Mouse (Mus musculus): Measurements from ENCODE around the gene Hk1.
A peak's percentile ranks its signal among the peaks of the same experiment; 100 is the strongest.

Gene Hk1

DNA sequence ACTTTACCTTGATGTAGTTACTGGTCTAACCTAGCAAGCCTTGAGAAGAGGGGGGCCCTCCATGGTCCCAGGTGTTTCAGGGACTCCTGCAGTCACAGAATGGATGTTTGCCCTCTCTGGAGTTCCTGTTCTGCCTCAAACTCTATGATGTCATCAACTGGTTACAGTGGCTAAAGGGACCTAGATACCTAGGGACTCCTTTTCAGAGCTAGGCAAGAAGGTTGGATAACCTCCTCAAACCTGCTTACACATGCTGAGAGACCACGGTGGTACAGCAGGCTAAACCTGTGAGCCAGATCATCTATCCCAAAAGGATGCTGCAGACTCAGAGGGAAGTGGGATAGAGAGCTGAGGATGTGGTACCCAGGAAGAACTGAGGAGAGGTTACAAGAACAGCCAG is at the start of gene Hk1:
TSS of gene Hk1 (minus strand) at position 101 of the 400 bp plus-strand sequence.
- no peak for DNase-seq (ENCODE audit: extremely low spot score, low spot score)

DNA sequence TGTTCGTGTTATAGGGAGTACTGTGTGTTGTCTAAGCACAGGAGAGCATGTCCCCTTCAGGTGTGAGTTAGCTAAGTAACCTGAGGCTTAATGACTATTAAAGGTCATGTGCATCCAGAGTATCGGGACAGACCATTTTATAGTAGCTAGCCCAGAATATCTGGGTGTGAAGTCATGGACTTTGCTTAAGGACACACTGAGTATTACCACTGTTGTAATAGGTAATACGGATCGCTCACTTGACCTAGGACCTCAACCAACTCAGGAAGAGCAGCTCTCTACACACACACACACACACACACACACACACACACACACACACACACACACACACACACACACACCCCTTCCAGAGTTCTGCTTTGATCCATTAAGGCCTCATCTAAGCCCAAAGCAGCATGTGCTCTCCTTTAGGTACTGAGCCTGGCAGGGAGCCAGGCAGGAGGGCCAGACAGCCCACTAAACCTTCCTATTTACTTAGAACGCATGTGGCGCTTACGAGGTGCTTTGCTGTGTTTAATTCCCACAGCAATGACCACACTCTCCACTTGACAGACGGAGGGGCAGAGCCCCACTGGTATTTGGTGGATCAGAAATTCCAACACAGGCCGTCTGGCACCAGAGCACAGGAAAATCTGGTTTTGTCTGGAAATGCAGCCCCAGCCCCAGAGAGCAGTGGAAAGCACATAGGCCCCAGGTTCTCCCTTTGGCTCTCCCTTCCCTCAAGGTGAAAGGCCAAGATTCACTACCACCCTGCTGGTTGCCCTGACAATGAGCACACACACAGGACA is 45.6 kb upstream of the Hk1 start:
- DNase-seq (ENCODE audit: extremely low spot score, low spot score) = no peak

DNA sequence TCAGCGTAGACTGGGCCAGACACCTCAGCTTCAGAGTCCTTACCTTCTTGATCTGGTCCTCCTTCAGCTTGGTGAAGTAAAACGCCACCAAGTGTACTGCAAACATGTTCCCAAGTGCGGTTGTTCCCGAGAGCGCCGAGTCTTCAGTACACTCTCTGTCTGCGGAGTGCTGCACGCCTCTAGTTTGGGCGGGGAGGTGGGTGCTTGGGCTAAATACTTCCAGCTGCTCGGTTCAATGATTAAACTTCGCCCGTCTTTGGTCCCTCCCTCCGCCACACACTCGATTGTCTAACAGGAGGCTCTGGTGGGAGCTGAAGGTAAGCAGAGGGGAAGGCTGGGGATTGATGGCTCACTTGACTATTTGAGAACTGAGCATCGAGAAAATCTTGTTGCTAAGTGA is 42.5 kb upstream of the Hk1 start, which contains the start of gene Hkdc1:
TSS of gene Hkdc1 (minus strand) at position 237 of the 400 bp plus-strand sequence.
- no peak for DNase-seq (ENCODE audit: extremely low spot score, low spot score)

DNA sequence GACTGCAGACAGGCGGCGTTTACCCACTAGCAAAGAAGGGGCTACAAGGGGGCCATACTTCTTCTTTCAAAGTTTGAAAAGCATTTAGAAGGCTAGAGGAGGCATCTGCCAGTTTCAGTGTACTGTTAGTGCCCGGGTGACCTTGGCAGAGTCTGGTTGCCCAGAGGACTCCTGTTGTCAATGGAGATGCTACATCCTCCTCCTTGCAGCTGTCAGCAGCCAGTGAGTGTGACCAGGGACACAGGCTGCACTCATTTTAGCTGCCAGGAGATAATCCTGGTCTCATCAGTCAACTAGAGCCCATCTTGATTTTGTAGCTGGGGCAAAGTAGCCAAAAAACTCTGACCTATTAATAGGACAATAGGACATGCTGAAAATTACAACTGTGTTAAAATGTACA is 41.4 kb upstream of the Hk1 start:
- no peak for DNase-seq (ENCODE audit: extremely low spot score, low spot score)

DNA sequence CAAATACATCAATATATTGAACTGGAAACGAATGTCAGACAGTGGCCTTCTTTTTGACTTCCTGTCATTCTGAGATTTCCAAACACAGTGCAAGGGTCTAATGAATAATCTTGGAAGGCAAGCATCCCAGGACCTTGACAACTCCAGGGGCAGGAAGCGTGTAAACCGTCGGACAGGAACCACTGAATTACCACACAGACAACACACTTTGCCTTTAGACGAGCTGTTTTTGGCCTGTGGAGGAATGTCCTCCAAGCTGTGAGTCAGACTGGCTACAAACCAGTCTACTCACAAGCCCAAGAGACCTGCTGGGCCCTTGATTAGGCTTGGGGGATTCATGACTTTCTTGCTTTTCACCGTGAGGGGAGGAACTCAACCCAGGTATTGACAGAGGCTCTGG is 40.7 kb upstream of the Hk1 start:
- no peak for DNase-seq (ENCODE audit: extremely low spot score, low spot score)

DNA sequence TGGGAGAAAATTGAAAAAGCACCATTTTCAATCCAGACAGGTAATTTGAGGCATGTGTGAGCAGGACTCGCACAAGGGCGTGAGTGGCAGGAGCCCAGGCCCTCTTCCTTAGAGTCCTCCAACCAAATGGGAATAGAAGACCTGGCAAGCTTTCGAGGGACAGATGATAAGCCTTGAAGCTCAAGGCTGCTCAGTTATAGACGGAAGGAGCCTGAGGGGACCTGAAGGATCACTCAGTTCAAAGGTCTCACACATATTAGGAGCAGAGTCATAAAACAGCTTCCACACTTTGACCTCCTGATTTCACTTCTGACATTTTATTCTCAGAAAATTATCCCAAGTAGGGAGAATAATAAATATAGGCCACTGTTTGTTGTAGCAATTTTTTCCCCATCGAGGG is 39.7 kb upstream of the Hk1 start:
- no peak for DNase-seq (ENCODE audit: extremely low spot score, low spot score)

DNA sequence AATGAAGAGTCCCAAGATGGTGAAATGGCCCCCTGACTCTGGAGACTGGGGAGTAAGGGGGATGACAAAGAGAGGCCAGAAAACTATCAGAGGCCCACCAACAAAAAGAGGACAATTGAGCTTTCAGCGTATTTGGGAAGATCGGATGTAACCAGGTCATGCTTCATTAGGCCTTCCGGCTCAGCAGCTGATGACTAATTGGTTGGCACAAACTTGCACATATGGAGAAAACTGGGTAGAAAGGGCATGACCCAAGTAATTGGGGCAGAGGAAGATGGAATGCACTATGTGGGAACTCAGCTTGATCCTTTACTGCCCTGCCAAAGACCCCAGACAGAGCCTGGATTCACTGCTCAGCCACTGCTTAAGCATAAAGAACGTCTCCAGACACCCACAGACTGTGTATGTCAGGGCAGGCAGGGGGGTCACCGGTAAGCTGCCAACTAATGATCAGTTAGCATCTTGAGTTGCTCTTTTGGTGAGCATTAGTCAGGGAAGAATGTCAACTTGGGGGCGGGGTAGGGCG is 39.2 kb upstream of the Hk1 start:
- no peak for DNase-seq (ENCODE audit: extremely low spot score, low spot score)

DNA sequence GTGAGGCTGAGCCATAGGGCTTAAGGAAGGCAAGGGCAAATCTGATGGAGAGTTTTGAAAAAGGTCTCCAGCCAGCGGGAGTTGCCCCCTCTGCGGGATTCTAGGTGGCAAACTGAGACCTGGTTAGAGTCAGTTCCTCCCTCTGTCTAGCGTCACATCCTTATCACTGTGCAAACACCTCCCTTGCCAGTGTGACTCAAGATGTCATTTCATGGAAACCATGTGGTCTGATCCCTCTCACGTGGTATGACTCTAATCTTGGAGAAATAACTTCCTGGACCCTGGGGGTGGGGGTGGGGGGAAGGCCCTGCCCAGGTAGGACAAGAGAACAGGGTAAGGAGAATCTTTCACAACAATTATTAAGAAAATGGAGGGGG is 33.9 kb upstream of the Hk1 start:
- DNase-seq (ENCODE audit: extremely low spot score, low spot score) = no peak

DNA sequence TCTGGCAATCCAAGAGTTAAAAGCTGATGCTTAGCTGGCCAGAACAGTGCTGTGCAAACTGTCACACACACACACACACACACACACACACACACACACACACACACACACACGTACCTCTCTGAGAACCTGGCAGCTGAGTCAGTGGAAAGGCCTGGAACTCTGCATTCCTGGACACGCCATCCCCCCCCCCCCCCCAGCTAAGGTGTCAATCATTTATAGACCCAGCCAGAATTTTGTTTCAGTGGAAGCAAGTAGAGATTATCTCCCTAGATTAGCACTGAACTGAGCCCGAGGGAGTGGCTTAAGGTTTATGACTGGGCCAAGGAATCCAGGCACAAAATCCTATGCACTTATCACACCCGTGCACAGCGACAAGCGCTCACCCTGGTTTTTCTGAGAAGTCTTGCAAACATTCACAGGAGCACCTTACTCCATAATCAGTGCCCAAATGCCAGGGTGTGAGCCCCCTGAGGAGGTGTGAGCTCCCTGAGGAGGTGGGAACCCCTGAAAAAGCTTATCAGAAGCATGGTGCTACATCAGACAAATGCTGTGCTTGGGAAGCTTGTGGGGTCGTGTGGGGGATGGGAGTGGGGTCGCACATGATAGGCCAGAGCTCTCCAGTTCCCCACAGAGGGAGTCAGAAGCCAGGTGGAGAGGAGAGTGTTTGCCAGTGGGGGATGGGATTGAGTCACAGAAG is 33.3 kb upstream of the Hk1 start:
- DNase-seq (ENCODE audit: extremely low spot score, low spot score) = no peak

DNA sequence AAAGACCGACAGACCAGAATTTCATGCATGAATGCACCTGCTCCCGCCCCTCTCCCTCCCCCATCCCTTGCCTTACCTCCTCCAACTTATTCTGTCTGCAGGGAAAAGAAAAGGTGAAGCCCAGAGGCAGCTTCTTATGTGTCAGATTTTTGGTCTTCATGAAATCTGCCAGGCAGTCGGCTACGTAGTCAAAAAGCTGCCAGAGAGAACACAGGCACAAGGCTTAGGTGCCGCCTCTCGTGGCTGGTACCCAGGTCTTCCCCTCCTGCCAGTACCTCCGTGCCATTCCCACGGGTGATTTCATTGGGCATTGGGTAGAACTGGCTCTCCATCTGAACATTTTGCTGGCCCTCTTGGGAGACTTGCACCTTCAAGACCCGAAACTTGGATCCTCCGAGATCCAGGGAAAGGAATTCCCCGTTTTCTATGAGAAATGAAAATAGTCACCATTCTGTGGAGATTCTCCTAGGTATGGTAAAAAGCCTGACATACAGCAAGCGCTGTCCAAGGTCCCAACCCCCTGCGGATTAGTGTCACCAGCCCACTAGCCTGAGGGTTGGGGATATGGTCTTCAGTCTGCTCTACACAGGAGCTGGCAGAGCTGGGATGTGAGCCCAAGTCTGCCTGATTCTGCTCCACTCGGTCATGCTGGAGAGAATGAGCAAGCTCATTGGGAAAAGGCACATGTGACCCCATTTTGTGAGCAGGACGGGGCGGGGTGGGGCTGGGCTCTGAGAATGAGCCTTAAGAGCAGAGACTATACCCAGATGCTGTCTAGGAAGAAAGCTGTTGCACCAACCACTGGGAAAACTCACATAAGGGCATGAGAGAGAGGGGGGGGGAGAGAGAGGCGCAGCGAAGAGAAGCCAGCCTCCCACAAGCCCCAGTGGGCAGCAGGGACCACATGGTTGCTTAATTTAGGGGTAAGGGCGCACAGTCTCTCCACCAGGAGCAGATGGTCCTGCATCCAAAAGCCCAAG is 32.0 kb upstream of the Hk1 start:
- no peak for DNase-seq (ENCODE audit: extremely low spot score, low spot score)

DNA sequence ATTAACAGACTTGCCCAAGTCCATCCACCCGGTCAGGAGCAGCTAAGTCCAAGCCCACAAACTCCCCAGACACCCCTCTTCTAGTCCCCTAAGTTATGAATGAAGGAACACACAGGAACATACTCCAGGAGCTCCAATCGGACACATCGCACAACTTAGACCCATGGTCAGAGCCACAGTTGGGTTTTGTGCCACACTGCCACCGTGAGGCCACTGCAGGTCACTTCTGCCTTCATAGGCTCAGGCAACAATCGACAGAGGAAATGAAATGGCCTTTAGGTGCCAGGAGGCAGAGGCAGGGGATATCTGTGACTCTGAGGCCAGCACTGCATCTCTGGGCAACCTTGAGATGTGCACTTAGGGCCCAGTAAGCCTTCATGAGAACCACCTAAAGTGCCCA is 31.2 kb upstream of the Hk1 start:
- peak; percentile 65 for DNase-seq (ENCODE audit: extremely low spot score, low spot score)

DNA sequence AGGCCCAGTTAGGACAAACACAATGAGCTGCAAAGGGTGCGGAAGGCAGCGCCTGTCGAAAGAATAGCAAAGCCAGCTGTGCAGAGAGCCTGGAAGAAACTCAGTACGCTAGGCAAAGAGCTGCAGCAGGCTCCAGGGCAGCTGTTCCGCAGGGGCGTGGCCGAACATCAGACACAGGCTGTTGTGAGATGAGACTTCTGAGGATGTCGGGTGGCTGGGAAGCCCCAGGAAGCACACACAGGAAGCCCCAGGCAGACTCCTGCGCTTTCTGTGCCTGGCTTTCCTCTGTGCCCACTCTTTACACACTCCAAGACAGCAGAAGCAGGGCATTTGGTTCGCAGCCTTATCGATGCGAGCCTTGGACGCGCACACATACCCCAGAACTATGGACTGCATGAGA is 25.2 kb upstream of the Hk1 start:
- DNase-seq (ENCODE audit: extremely low spot score, low spot score) = peak; percentile 48

DNA sequence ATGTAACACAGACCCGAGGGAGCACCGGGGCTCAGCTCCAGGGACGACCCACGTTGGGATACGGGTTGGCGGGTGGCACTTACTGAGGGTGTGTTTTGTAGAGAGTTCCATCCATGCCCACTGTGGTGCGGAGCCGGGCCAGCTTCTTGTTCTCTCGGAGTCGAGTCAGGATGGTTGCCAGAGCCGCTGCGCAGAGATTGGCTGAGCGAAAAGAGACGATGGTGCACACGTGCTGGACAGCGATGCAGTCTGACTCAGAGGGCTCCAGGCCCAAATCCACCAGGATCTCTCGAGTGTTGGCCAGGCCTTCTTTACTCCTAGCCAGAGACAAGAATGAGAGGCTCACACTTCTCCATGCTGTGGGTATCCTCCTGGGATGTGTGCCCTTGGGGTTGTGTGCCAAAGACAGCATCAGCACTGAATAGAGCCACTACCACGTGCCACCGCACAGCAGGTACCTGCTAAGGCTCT is 22.0 kb upstream of the Hk1 start:
- no peak for DNase-seq (ENCODE audit: extremely low spot score, low spot score)

DNA sequence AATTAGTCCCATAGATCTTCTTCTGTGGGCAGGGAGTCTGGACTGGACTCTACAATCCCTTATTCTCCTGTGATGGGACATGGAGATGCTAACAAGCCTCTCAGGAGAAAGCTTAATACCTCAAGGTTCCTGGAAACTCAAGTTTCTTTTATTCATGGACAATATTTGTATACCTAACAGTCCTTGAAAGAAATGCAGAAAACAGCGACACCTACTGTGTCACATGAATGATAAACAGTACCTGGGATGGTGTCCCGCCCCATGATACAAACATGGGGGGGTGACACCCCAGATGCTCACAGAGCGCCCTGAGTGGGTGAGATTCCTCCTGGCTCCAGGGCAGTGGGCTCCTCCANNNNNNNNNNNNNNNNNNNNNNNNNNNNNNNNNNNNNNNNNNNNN is 3.3 kb upstream of the Hk1 start:
- no peak for DNase-seq (ENCODE audit: extremely low spot score, low spot score)

DNA sequence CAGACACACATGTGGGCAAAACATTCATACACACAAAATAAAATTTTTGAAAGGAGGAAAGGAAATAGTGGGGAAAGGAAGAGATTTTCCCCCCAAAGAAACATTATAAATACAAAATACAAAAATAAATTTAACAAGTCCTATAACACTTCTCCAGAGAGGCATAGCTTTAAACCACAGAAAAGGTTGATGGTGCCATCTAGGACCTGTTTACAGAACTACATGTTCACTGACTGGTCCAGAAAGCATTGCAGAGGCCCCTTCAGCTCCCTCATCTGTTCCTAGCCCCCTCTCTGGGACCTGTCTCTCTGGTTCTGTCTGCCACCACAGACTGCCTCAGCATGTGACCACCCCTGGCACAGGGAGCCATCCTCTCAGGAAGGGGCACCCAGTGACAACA is 1.2 kb upstream of the Hk1 start:
- DNase-seq (ENCODE audit: extremely low spot score, low spot score) = no peak

DNA sequence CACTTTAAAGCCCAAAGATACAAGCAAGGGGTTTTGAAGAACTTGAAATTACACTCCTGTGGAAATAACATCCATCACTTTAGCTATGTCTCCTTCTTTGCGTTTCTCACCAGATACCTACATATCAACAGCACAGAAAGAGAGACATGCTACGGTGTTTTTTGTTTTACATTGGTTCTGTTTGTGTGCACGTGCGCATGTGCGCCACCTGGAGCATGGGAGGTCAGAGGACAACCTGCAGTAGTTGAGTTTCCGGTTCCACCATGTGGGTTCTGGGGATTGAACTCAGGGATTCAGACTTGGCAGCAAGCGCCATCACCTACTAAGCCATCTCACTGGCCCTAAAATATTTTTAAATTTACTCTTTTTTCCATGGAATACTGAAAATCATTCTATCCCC is 20.9 kb downstream of the Hk1 start:
- no peak for DNase-seq (ENCODE audit: extremely low spot score, low spot score)

DNA sequence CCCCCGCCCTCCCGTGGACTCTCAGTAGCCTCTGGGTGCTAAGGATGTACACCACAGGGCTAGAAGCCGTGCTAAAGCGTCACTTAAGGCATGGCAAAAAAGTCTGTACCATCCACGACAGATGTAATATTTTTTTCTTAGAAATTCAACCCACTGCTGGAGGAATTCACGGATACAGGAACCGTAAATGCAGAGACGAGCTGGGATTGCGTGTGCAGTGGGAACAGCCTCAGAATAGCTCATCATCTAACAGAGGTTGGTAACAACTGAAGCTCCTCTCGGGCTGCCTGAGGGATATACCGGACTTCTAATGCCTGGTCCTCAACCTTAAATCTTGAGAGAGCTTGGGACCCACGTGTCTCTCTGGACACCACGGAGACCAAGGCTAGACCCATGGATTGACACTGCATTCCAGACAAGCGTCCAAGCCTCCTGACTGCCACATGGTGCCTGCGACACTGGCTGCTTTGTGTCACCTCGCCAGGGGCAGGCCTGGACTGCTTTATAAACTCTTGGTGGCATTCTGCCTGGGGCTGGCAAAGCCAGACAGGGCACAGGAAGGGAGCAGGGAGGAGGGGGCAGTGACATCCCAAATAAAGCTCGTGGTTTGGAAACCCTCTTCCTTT is 23.5 kb downstream of the Hk1 start:
- DNase-seq (ENCODE audit: extremely low spot score, low spot score) = no peak

DNA sequence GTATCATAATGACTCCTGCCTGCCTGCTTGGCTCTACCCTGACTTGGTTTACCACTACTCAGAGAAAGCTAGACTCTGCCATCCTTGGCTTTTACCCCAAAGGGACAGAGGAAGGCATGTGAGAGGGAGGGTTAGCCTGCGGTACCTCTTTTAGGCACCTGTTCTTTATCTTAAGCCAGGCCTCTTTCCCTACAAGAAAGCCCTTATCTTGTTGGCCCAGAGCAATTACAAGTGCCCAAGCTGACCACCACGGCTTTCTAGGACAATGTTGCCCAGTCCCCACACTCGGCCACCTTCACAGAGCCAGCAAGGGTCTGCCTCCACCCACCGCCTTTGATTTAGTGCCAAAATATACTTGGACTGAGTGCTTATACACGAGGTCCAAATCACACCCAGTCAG is 34.6 kb downstream of the Hk1 start:
- DNase-seq (ENCODE audit: extremely low spot score, low spot score) = no peak

DNA sequence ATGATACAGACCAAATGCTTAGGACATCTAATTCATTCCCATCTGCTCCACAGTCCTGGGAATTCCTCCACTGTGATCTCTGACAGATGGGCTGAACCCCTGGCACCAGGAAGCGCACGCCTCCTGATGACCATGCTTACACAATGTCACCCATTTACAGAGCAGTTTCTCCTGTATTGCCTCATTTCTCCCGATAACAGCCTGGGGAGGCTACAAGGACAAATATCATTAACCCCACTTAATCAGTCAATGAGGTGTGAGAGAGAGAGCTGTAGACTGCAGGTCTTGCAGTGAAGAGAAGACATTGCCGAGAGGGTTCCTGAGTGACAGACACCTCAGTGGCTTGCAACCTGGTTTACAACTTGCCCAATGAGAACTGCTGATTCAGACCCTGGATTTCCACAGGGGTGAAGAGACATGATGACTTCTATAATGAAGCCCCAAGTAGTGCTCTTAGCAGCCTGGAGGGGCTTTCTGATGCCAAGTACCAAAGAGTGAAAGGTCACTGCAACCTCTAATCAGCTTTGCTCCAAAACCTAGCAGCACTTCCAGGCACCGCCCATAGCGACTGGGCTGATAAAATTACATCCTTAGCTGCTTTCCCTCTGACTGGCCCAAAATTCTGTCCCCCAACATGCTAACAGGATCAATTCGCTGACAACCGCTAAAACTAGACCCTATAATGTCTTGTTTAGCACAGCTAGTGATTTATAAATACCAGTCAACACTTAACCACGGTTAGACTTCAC is 35.5 kb downstream of the Hk1 start:
- DNase-seq (ENCODE audit: extremely low spot score, low spot score) = no peak

DNA sequence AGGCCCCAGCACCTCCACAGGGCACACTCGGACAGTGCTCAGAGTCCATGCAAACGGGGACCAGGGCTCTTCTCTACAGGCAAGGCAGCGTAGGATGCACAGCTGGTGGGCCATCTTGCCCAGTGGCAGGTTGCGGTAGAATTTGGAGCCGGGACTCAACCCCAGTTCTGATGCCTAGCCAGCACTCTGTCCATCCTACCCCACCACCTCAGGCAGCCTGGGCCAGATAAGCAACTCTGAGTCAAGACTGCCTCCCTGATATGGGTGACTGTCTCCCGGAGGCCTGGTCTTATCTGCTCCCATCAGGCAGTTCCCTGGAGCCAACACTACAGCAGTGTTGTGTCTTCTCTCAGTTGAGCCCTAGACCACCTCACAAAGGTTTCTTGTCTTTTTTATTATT is 37.2 kb downstream of the Hk1 start:
- no peak for DNase-seq (ENCODE audit: extremely low spot score, low spot score)
